Mouse (Mus musculus) midbrain, postnatal 0 days (tissue): ENCODE results near the gene Eif3c. TPM values are rescaled to one million over a fixed set of nuclear protein-coding genes. Genes with fewer than 3 reads are reported as not detected.

Source experiments
- ATAC-seq: fragments of 200-750 bp; cut with Nextera tagmentation; 2 replicates; pipeline ENCODE4 v1.8.0; 2017; ENCODE audit warnings: moderate number of reproducible peaks, mild to moderate bottlenecking, moderate TSS enrichment, moderate library complexity; ENCODE audit not compliant: low FRiP score
- DNase-seq: peaks from one replicate; pipeline ENCODE4 v3.0.0-alpha.2; 2015; ENCODE audit warnings: low spot score
- H3K27ac ChIP-seq: fragments of 300-500 bp; sonication (generic); 2 replicates; pipeline ENCODE4 v1.5.1; 2014; ENCODE audit warnings: low read depth, mild to moderate bottlenecking, low read length, mixed read lengths
- H3K27me3 ChIP-seq: fragments of 300-500 bp; sonication (generic); 2 replicates; pipeline ENCODE4 v1.6.1; 2014; ENCODE audit warnings: low read length, control low read depth, mixed read lengths; ENCODE audit not compliant: insufficient read depth
- H3K36me3 ChIP-seq: fragments of 300-500 bp; sonication (generic); 2 replicates; pipeline ENCODE4 v1.6.1; 2014; ENCODE audit warnings: low read length, control low read depth, mixed read lengths; ENCODE audit not compliant: insufficient read depth
- H3K4me1 ChIP-seq: fragments of 300-500 bp; sonication (generic); 2 replicates; pipeline ENCODE4 v1.6.1; 2014; ENCODE audit warnings: mild to moderate bottlenecking, control low read depth, antibody characterized with exemption, low read length, mixed read lengths; ENCODE audit not compliant: insufficient read depth
- H3K4me2 ChIP-seq: fragments of 300-500 bp; sonication (generic); 2 replicates; pipeline ENCODE4 v1.6.1; 2014; ENCODE audit warnings: low read depth, mild to moderate bottlenecking, low read length, mixed read lengths; ENCODE audit not compliant: poor library complexity, severe bottlenecking
- H3K4me3 ChIP-seq: fragments of 300-500 bp; sonication (generic); 2 replicates; pipeline ENCODE4 v1.5.1; 2014; ENCODE audit warnings: low read depth, mild to moderate bottlenecking, low read length, moderate library complexity
- H3K9ac ChIP-seq: fragments of 300-500 bp; sonication (generic); replicated peaks from 2 replicates; pipeline ENCODE4 v1.6.1; 2014; ENCODE audit warnings: mild to moderate bottlenecking, low read length, moderate library complexity, mixed read lengths; ENCODE audit not compliant: poor library complexity, severe bottlenecking
- H3K9me3 ChIP-seq: fragments of 300-500 bp; sonication (generic); 2 replicates; pipeline ENCODE4 v1.6.1; 2016; ENCODE audit warnings: low read length, control low read depth
- CTCF ChIP-seq: IDR thresholded peaks from 2 replicates; pipeline ENCODE4 v1.5.1; 2016; ENCODE audit warnings: antibody characterized with exemption, mild to moderate bottlenecking
- WGBS: fragments of 180-500 bp; shearing (Covaris S2); extraction: QIAGEN DNeasy Blood & Tissue Kit; methylation state at CpG from one replicate; pipeline ENCODE4 v1.1.7; 2014; 5-methylcytosine and 5-hydroxymethylcytosine counted together
- polyA plus RNA-seq: library from polyadenylated mRNA; unstranded; fragments of >200 nt; fragmentation: Nextera tagmentation; extraction: Ambion mirVana; gene quantifications from 2 replicates; pipeline ENCODE4 v1.2.1, GENCODE M21; 2015
- total RNA-seq: library from RNA; depleted of rRNA; stranded (reverse); fragments of >200 nt; gene quantifications from 2 replicates; pipeline ENCODE4 v1.2.3, GENCODE M21; 2014

Gene Eif3c
- total and polyA plus RNA-seq, 2 experiments from 2014 or later, result 111 to 213 TPM

GRCm38 (mm10) chr7:126545631-126546030 is 20.6 kb downstream of the Eif3c start:
- H3K9ac ChIP-seq, result no peak overlapping the region
- TF ChIP-seq CTCF, result no peak
- H3K9me3 ChIP-seq, result no peaks in the 10 kb centered on the region
- ATAC-seq, result no peak
- H3K27ac ChIP-seq, result no peak overlapping the region
- H3K27me3 ChIP-seq, result no peaks in the 10 kb centered on the region
- no peak for DNase-seq
- peaks cover 46% of the 10 kb centered on the region for H3K36me3 ChIP-seq
- no peak overlapping the region for H3K4me3 ChIP-seq
- WGBS, result 98% methylated on average over 2 of the region's 2 CpGs
- H3K4me1 ChIP-seq, result no peaks in the 10 kb centered on the region
- H3K4me2 ChIP-seq, result no peak overlapping the region

GRCm38 (mm10) chr7:126541661-126542060 is 24.6 kb downstream of the Eif3c start:
- Histone ChIP-seq H3K9me3 (no peaks in the 10 kb centered on the region), H3K9ac (no peak overlapping the region), H3K27me3 (0 out of 2 replicates have a peak, but pooled peaks cover 3% of the 10 kb centered on the region), H3K4me1 (no peaks in the 10 kb centered on the region), H3K4me3 (no peak overlapping the region), H3K4me2 (no peak overlapping the region), H3K36me3 (peaks cover 11% of the 10 kb centered on the region; the same call in 1 of the 2 replicates), H3K27ac (no peak overlapping the region)
- WGBS, result 69% methylated on average over 1 of the region's 1 CpGs
- no peak for ATAC-seq
- TF ChIP-seq CTCF, result no peak
- no peak for DNase-seq

- 0 out of 2 replicates have a peak, but pooled peaks cover 3% of the 10 kb centered on the region for H3K27me3 ChIP-seq
- TF ChIP-seq CTCF, result peak; percentile 65
- WGBS, result 81% methylated on average over 5 of the region's 5 CpGs
Observed at GRCm38 (mm10) chr7:126537820-126538585, 28.2 kb downstream of the Eif3c start.

GRCm38 (mm10) chr7:126536466-126536865 is 29.7 kb downstream of the Eif3c start:
- no peak for ATAC-seq
- 37% methylated on average over 9 of the region's 9 CpGs for WGBS
- TF ChIP-seq CTCF, result no peak
- Histone ChIP-seq H3K27ac (no peak overlapping the region), H3K4me2 (peak overlapping the region; percentile 87), H3K36me3 (no peaks in the 10 kb centered on the region), H3K4me1 (no peaks in the 10 kb centered on the region), H3K9me3 (no peaks in the 10 kb centered on the region), H3K9ac (0 out of 2 replicates have a peak overlapping the region, but pooled peaks have one; percentile 56), H3K27me3 (0 out of 2 replicates have a peak, but pooled peaks cover 3% of the 10 kb centered on the region), H3K4me3 (peak overlapping the region; percentile 48; the same call in 1 of the 2 replicates)
- no peak for DNase-seq

More at GRCm38 (mm10) chr7:126537820-126538585, 28.2 kb downstream of the Eif3c start:
- Histone ChIP-seq H3K4me3 (no peak overlapping the region), H3K36me3 (no peaks in the 10 kb centered on the region), H3K4me1 (no peaks in the 10 kb centered on the region), H3K9ac (no peak overlapping the region), H3K9me3 (no peaks in the 10 kb centered on the region), H3K4me2 (no peak overlapping the region), H3K27ac (no peak overlapping the region)
- ATAC-seq (no peak), DNase-seq (peak; percentile 36)

- no peak for TF ChIP-seq CTCF
- no peaks in the 10 kb centered on the region for H3K4me1 ChIP-seq
- DNase-seq, result peak; percentile 5
- no peak for ATAC-seq
- no peaks in the 10 kb centered on the region for H3K9me3 ChIP-seq
- H3K4me3 ChIP-seq, result peak overlapping the region; percentile 48
- no peaks in the 10 kb centered on the region for H3K36me3 ChIP-seq
- H3K9ac ChIP-seq, result peak overlapping the region; percentile 56
- peak overlapping the region; percentile 87 for H3K4me2 ChIP-seq
- H3K27me3 ChIP-seq, result 0 out of 2 replicates have a peak, but pooled peaks cover 3% of the 10 kb centered on the region
- 2% methylated on average over 28 of the region's 28 CpGs for WGBS
- no peak overlapping the region for H3K27ac ChIP-seq
Observed at GRCm38 (mm10) chr7:126535766-126536165, 30.4 kb downstream of the Eif3c start.

GRCm38 (mm10) chr7:126533434-126533833 is 32.8 kb downstream of the Eif3c start:
- no peak for ATAC-seq
- WGBS, result 62% methylated on average over 1 of the region's 1 CpGs
- Histone ChIP-seq H3K36me3 (no peaks in the 10 kb centered on the region), H3K9me3 (no peaks in the 10 kb centered on the region), H3K4me2 (no peak overlapping the region), H3K27ac (no peak overlapping the region), H3K9ac (no peak overlapping the region), H3K4me3 (no peak overlapping the region), H3K27me3 (0 out of 2 replicates have a peak, but pooled peaks cover 3% of the 10 kb centered on the region), H3K4me1 (no peaks in the 10 kb centered on the region)
- no peak for TF ChIP-seq CTCF
- no peak for DNase-seq
